Mouse (Mus musculus) cerebellum, adult 11-12 months (tissue): Measurements from ENCODE around the gene Lpp.
A peak's percentile ranks its signal among the peaks of the same experiment; 100 is the strongest.

Experiments
- DNase-seq: peaks from one replicate; pipeline ENCODE4 v3.0.0; 2022

Lpp gene

GRCm38 (mm10) chr16:25024591-25024990, 631.3 kb downstream of the Lpp start:
- no peak for DNase-seq

GRCm38 (mm10) chr16:25026191-25026590, 632.9 kb downstream of the Lpp start:
- no peak for DNase-seq

GRCm38 (mm10) chr16:25029548-25029947, 636.2 kb downstream of the Lpp start:
- DNase-seq, result no peak

GRCm38 (mm10) chr16:25037361-25037760, 644.1 kb downstream of the Lpp start:
- DNase-seq, result no peak

GRCm38 (mm10) chr16:25038529-25038928, 645.2 kb downstream of the Lpp start:
- no peak for DNase-seq

DNA sequence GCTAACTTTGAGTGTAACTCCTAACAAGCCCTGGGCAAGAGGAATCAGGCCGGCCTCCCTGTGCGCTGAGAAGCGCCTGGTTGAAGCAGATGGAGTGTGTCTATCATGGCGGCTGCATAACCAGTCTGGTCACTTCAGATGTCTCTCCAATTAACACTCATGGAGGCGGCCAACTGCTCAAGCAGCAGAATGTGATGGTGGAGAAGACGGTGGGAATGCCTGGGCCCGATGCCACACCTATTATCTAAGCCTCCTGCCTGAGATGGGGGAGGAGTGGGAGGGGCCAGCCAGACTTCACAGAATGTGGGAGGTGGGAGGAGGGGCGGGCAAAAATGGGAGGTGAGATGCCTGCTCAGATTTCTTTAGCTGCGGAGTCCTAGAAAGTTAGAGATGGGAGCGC, 646.6 kb downstream of the Lpp start:
- peak; percentile 32 for DNase-seq

DNA sequence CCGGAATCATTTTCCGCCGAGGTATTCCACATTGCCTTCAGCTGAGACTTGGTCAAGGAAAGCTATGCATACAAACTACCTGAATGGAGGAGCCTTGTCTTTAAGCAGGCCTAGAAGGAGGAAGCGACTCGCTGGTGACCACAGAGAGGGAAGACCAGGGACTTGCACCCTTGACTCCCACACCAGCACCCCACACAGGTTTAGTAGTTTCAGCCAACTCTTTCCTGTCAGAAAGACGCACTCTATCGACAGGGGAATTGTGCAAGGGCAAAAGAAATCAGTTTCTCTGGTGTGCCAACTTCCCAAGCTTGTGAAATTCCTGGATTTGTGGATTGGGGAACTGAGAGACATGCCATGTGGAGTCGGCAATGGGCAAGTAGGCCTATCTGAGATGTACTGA, 647.9 kb downstream of the Lpp start:
- DNase-seq, result no peak

- no peak for DNase-seq
These were observed 648.7 kb downstream of the Lpp start for GRCm38 (mm10) chr16:25041855-25042529.
